Mouse (Mus musculus) intestine, embryonic 15.5 days (tissue): ENCODE results near the gene Marc2. TPM values are rescaled to one million over a fixed set of nuclear protein-coding genes. Genes with fewer than 3 reads are reported as not detected.

Source experiments
- ATAC-seq: fragments of 200-750 bp; cut with Nextera tagmentation; 2 replicates; pipeline ENCODE4 v1.8.0; 2017; ENCODE audit warnings: moderate TSS enrichment, moderate library complexity
- H3K27ac ChIP-seq: fragments of 300-500 bp; sonication (generic); 2 replicates; pipeline ENCODE4 v1.5.1; 2015; ENCODE audit warnings: mild to moderate bottlenecking, inconsistent platforms
- H3K27me3 ChIP-seq: fragments of 300-500 bp; sonication (generic); replicated peaks from 2 replicates; pipeline ENCODE4 v1.6.1; 2015; ENCODE audit warnings: inconsistent platforms
- H3K36me3 ChIP-seq: fragments of 300-500 bp; sonication (generic); 2 replicates; pipeline ENCODE4 v1.6.1; 2015; ENCODE audit warnings: inconsistent platforms
- H3K4me1 ChIP-seq: fragments of 300-500 bp; sonication (generic); replicated peaks from 2 replicates; pipeline ENCODE4 v1.6.1; 2015; ENCODE audit warnings: inconsistent platforms
- H3K4me2 ChIP-seq: fragments of 300-500 bp; sonication (generic); replicated peaks from 2 replicates; pipeline ENCODE4 v1.6.1; 2015; ENCODE audit warnings: mild to moderate bottlenecking, inconsistent platforms
- H3K4me3 ChIP-seq: fragments of 300-500 bp; sonication (generic); replicated peaks from 2 replicates; pipeline ENCODE4 v1.5.1; 2015; ENCODE audit warnings: inconsistent platforms
- H3K9ac ChIP-seq: fragments of 300-500 bp; sonication (generic); 2 replicates; pipeline ENCODE4 v1.6.1; 2015; ENCODE audit warnings: inconsistent platforms
- H3K9me3 ChIP-seq: fragments of 300-500 bp; sonication (generic); 2 replicates; pipeline ENCODE4 v1.6.1; 2016; ENCODE audit warnings: inconsistent platforms
- WGBS: fragments of 180-500 bp; shearing (Covaris S2); methylation state at CpG from one replicate; pipeline ENCODE4 v1.1.7; 2015; 5-methylcytosine and 5-hydroxymethylcytosine counted together
- polyA plus RNA-seq: library from polyadenylated mRNA; unstranded; fragments of >200 nt; fragmentation: Nextera tagmentation; extraction: Ambion mirVana; gene quantifications from 2 replicates; pipeline ENCODE4 v1.2.1, GENCODE M21; 2015

Gene Marc2
- polyA plus RNA-seq, 1 experiment from 2014 or later: 361 TPM

GRCm38 (mm10) chr1:184825093-184825492 lies 21.2 kb downstream of the Marc2 start:
- Histone ChIP-seq H3K4me2 (no peak overlapping the region; the same call in 1 of the 2 replicates), H3K4me1 (peaks cover 18% of the 10 kb centered on the region; the same call in 1 of the 2 replicates), H3K27ac (no peak overlapping the region), H3K36me3 (0 out of 2 replicates have a peak, but pooled peaks cover 1% of the 10 kb centered on the region), H3K4me3 (no peak overlapping the region), H3K9me3 (no peaks in the 10 kb centered on the region), H3K9ac (no peak overlapping the region), H3K27me3 (no peaks in the 10 kb centered on the region)
- ATAC-seq: no peak
- whole genome bisulfite sequencing: 21% methylated on average over 11 of the region's 11 CpGs

- no peaks in the 10 kb centered on the region for H3K27me3 ChIP-seq
- no peak overlapping the region; the same call in 1 of the 2 replicates for H3K4me2 ChIP-seq
- no peak overlapping the region for H3K9ac ChIP-seq
- peak; percentile 76 for ATAC-seq
- H3K4me3 ChIP-seq: no peak overlapping the region
- H3K27ac ChIP-seq: no peak overlapping the region
- WGBS: 10% methylated on average over 12 of the region's 12 CpGs
- peaks cover 17% of the 10 kb centered on the region; the same call in 1 of the 2 replicates for H3K4me1 ChIP-seq
- no peaks in the 10 kb centered on the region for H3K9me3 ChIP-seq
- H3K36me3 ChIP-seq: no peaks in the 10 kb centered on the region
Observed at GRCm38 (mm10) chr1:184824439-184824851, 21.8 kb downstream of the Marc2 start.

DNA sequence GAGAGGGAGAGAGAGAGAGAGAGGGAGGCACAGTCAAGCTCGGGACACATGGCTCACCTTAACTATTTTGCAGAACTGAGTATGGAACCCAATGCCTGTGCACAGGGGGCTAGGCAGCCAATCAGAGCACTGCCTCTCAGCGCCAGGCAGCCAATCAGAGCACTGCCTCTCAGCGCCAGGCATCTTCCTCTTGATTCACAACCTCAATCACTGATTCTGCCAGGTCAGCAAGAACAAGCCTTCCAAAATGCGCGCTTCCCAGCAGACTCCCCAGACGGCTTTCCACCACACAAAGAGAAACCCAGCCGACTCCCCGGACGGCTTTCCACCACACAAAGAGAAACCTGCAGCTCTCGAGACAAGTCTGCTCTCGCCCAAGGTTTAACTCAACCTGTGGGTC lies 23.6 kb downstream of the Marc2 start:
- Histone ChIP-seq H3K9ac (no peak overlapping the region), H3K9me3 (no peaks in the 10 kb centered on the region), H3K27ac (no peak overlapping the region), H3K4me1 (peaks cover 15% of the 10 kb centered on the region; the same call in 1 of the 2 replicates), H3K36me3 (peaks cover 12% of the 10 kb centered on the region; the same call in 1 of the 2 replicates), H3K4me2 (no peak overlapping the region), H3K27me3 (no peaks in the 10 kb centered on the region), H3K4me3 (no peak overlapping the region)
- ATAC-seq: no peak
- WGBS: 31% methylated on average over 11 of the region's 11 CpGs

DNA sequence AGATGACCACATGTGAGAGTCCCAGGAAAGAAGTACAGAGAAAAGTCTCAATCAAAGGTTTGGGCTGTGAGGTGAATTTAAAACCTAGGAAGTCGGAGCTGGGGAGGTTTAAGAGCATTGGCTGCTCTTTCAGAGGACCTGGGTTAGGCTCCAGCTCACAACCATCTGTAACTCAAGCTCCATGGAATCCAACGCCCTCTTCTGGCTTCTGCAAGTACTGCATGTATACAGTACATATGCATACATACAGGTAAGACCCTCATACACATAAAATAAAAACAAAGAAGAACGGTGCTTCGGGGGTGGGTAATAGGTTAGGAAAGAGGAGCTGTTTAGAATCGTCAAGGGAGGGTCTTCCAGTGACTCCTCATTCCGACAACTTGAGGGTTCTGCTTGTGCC lies 28.5 kb downstream of the Marc2 start:
- Histone ChIP-seq H3K36me3 (peaks cover 16% of the 10 kb centered on the region), H3K27ac (no peak overlapping the region), H3K4me2 (no peak overlapping the region), H3K4me1 (0 out of 2 replicates have a peak, but pooled peaks cover 2% of the 10 kb centered on the region), H3K9me3 (no peaks in the 10 kb centered on the region), H3K4me3 (no peak overlapping the region), H3K27me3 (no peaks in the 10 kb centered on the region), H3K9ac (no peak overlapping the region)
- no peak for ATAC-seq
- 85% methylated on average over 6 of the region's 6 CpGs for WGBS

- ATAC-seq: peak; percentile 41
- Histone ChIP-seq H3K4me2 (peak overlapping the region; percentile 84), H3K27me3 (peaks cover 4% of the 10 kb centered on the region; the same call in 1 of the 2 replicates), H3K36me3 (peaks cover 3% of the 10 kb centered on the region), H3K27ac (0 out of 2 replicates have a peak overlapping the region, but pooled peaks have one; percentile 6), H3K9ac (no peak overlapping the region), H3K9me3 (no peaks in the 10 kb centered on the region), H3K4me3 (no peak overlapping the region), H3K4me1 (peaks cover 27% of the 10 kb centered on the region)
- 57% methylated on average over 8 of the region's 8 CpGs for WGBS
Observed at GRCm38 (mm10) chr1:184811716-184812250, 34.5 kb downstream of the Marc2 start.

GRCm38 (mm10) chr1:184810780-184811575 lies 35.3 kb downstream of the Marc2 start, which contains the start of gene Marc1:
Gene Marc1 (minus strand): TSS chr1:184811313.
- Histone ChIP-seq H3K4me2 (peak within 1 kb of the TSS; percentile 84), H3K9me3 (no peaks in the 10 kb centered on the region), H3K36me3 (peaks cover 3% of the 10 kb centered on the region), H3K27ac (0 out of 2 replicates have a peak within 1 kb of the TSS, but pooled peaks have one; percentile 6), H3K4me3 (peak within 1 kb of the TSS; percentile 30), H3K9ac (peak within 1 kb of the TSS; percentile 20; the same call in 1 of the 2 replicates), H3K27me3 (peaks cover 4% of the 10 kb centered on the region; the same call in 1 of the 2 replicates), H3K4me1 (peaks cover 27% of the 10 kb centered on the region)
- peak; percentile 30 for ATAC-seq
- WGBS: 7% methylated on average over 52 of the region's 52 CpGs

- no peak overlapping the region for H3K27ac ChIP-seq
- H3K9ac ChIP-seq: no peak overlapping the region
- H3K9me3 ChIP-seq: no peaks in the 10 kb centered on the region
- H3K27me3 ChIP-seq: peaks cover 4% of the 10 kb centered on the region; the same call in 1 of the 2 replicates
- WGBS: 55% methylated on average over 6 of the region's 6 CpGs
- ATAC-seq: peak; percentile 62
- no peak overlapping the region for H3K4me3 ChIP-seq
- no peaks in the 10 kb centered on the region; the same call in 1 of the 2 replicates for H3K36me3 ChIP-seq
- no peak overlapping the region for H3K4me2 ChIP-seq
- peaks cover 27% of the 10 kb centered on the region for H3K4me1 ChIP-seq
Observed at GRCm38 (mm10) chr1:184809578-184810001, 36.7 kb downstream of the Marc2 start.

GRCm38 (mm10) chr1:184808418-184809012 lies 37.7 kb downstream of the Marc2 start:
- Histone ChIP-seq H3K27me3 (peaks cover 4% of the 10 kb centered on the region; the same call in 1 of the 2 replicates), H3K27ac (no peak overlapping the region), H3K9me3 (no peaks in the 10 kb centered on the region), H3K4me3 (no peak overlapping the region), H3K36me3 (no peaks in the 10 kb centered on the region; the same call in 1 of the 2 replicates), H3K4me2 (no peak overlapping the region), H3K4me1 (peaks cover 27% of the 10 kb centered on the region), H3K9ac (no peak overlapping the region)
- ATAC-seq: no peak
- 89% methylated on average over 17 of the region's 17 CpGs for WGBS

DNA sequence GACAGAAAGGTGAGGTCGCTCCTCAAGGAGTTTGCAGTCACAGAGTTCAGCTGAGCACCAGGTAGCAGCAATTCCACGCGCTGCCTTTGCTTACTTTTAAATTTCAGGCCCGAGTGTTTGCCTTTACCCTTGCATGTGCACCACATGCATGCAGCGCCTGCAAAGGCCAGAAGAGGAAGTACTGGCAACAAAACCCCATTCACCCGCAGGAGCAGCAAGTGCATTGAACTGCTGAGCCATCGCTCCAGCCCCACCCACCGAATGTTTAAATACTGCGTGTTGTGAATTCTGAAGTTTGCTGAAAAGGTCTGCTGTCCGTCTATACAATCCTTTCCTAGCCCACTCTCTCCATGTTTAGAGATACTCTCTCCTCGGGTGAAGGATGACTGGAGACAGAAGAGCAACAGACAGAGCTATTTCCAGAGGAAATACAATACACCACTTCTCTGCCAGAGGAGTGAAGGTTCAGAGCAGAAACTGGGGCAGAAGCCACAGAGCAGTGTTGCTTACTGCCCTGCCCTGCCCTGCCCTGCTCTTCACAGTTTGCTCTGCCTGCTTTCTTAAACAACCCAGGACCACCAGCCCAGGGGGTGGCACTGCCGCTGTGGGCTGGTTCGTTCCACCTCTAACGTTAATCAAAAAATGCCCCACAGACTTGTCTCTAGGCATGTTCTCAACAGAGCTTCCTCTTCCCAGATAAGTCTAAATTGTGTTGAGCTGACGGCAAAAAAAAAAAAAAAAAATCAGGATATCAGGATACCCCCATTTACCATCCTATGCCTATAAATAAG lies 38.4 kb downstream of the Marc2 start:
- 45% methylated on average over 15 of the region's 15 CpGs for WGBS
- ATAC-seq: peak; percentile 38
- Histone ChIP-seq H3K9ac (no peak overlapping the region), H3K27ac (peak overlapping the region; percentile 34; the same call in 1 of the 2 replicates), H3K9me3 (no peaks in the 10 kb centered on the region), H3K27me3 (peaks cover 4% of the 10 kb centered on the region; the same call in 1 of the 2 replicates), H3K4me1 (peaks cover 27% of the 10 kb centered on the region), H3K36me3 (no peaks in the 10 kb centered on the region), H3K4me3 (no peak overlapping the region), H3K4me2 (no peak overlapping the region)

GRCm38 (mm10) chr1:184807123-184807522 lies 39.1 kb downstream of the Marc2 start:
- Histone ChIP-seq H3K9me3 (no peaks in the 10 kb centered on the region), H3K4me3 (no peak overlapping the region), H3K4me2 (no peak overlapping the region), H3K27me3 (peaks cover 4% of the 10 kb centered on the region; the same call in 1 of the 2 replicates), H3K36me3 (no peaks in the 10 kb centered on the region), H3K27ac (no peak overlapping the region), H3K4me1 (peaks cover 23% of the 10 kb centered on the region), H3K9ac (no peak overlapping the region)
- no peak for ATAC-seq
- 73% methylated on average over 7 of the region's 7 CpGs for WGBS

GRCm38 (mm10) chr1:184805749-184806148 lies 40.5 kb downstream of the Marc2 start:
- peaks cover 12% of the 10 kb centered on the region for H3K4me1 ChIP-seq
- H3K27me3 ChIP-seq: peaks cover 3% of the 10 kb centered on the region; the same call in 1 of the 2 replicates
- no peaks in the 10 kb centered on the region for H3K9me3 ChIP-seq
- no peak overlapping the region for H3K9ac ChIP-seq
- 90% methylated on average over 4 of the region's 4 CpGs for WGBS
- no peak overlapping the region for H3K4me3 ChIP-seq
- ATAC-seq: no peak
- H3K36me3 ChIP-seq: no peaks in the 10 kb centered on the region
- H3K27ac ChIP-seq: no peak overlapping the region
- H3K4me2 ChIP-seq: no peak overlapping the region
